Mouse (Mus musculus): ENCODE measurements around the gene Ccdc138.

The Ccdc138 gene

DNA sequence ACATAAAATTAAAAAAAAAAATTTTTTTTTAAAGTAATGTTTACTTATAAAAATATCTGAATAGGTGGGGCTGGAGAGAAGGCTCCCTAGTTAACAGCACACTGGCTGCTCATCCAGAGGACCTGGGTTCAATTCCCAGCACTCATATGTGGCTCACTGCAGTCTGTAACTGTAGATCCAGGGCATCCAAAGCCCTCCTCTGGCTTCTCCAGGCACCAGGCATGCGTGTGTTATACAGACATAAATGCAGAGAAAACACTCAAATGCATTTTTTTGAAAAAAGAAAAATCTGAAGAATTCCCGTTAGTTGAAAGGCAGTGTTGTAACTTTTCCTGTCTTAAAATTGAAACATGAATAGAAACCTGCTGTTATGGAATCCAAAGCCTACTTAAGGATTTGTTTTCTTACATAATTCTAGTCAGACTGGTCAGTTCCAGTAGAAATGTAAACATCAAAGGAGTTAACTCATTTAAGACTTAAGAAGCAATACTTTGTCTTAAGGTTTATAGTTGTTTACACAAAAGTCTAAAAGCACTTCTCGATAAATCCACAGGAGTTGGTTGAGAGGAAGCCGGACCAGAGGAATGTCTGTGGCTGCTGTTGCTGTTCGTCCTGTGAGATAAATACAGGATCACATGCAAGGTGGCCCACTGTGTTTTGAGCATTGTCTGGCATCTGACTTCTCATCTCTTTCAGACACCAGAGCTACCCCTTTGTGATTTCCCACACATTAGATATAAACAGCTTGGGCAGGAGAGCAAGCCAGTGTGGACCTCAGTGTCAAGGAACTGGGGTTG lies 87.9 kb downstream of the Ccdc138 start:
- DNase-seq: no peak

DNA sequence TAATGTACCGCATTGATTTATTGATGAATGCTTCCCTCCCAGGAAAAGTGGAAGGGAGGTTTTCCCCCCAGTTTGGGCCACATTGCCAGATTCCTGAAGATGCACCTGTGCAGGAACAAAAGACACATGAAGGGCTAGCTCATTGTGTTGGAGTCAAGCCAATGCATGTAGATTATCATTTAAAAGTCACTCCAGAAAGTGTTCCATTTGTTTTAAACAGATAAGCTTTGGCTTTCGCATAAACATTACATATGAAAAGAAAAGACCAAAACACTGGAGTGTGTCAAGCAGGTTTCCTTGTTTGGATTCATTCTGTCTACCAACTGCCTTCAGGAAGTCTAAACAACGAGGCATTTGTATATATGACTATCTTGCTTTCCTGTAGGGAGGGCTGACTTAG lies 96.7 kb downstream of the Ccdc138 start:
- DNase-seq: no peak

DNA sequence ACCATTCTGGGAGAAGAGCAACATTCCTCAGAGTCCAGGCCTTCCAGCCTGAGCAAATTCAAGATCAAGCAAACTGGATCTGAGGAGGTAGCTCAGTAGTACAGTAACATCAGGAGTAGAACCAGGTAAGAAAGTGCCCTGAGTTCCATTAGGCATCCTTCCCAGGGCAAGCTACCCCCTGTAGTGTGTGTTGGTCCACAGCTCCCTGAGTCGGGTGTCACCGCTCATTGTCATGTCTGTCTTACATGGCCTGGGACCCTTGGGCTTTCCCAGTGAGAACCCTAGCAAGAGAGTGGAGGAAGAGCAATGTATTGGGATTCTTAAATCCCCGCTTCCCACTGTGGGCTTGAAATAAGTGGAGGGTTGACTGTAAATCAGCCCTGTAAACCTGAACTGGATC lies 97.4 kb downstream of the Ccdc138 start:
- no peak for DNase-seq

DNA sequence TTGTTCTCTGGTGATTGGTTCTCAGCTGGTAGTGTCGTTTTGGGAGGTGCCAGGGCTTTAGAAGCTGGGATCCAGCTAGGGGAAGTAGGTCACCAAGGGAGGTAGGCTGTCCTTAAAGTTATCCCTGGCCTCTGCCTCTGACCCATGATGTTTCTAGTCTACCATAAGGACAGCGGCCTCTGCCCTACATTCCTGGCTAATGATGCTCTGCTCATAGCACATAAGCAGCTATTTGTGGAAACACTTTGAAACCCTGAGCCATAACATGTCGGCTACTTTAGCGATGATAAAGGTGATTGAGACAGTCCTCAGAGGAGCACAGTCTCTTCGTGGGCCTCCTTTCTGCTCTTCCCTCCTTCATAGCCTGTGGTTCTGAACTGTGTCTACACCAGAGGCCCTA lies 98.1 kb downstream of the Ccdc138 start:
- no peak for DNase-seq

DNA sequence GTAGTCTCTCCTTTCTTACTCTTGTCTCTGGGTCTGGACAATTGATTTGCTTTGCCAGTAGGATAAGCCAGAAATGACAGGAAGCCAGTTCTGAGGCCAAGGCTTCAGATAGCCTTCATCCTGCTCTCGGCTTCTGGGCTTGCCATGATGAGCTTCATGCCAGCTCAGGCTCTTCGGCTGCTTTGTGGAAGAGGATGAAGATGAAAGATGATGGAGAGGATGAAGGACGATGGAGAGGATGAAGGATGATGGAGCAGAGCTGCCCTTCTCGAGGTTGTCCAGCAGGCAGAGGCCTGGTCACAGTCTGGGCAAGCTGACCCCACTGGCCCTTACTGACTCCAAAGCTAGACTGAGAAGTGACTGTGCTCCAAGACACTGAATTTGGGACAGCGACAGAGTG lies 102.4 kb downstream of the Ccdc138 start:
- DNase-seq: no peak

DNA sequence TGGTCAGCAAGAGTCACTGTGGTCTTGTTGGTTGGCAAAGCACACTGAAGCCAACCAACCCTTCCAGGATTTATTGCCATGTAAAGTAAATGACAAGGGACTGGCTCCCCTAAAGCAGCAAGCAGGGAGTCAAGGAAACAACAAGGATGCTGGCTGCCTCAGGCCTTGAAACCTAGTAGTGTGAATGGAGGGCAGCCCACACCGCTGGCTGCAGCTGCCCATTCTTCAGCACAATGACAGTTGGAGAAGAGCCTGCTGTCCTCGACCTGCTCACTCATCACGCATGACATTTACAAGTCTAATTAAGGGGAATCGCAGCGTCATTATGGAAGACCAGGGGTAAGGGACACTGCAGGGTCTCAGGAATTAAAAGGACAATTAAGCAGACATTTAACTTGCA lies 103.2 kb downstream of the Ccdc138 start:
- no peak for DNase-seq

DNA sequence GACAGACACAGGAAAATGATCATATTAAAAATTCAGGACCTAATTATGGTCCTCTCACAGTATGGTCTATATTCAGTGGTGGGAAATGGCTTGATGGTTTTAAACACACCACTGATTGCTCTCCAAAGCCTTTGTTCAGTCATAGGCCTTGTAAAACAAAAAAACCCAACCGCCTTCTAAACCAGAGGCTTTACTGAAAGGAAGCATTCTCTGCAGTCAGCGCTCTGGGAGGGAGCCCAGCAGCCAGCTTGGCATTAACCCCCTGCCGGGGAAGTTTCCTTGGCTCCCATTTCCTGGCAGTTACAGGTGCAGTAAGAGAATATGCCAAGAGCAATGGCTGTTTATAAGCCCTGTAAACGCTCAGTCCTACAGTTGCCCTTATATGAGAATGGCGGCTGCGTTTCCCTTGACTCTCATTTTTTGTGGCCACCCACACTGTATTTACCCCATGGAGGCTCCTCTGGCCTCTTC lies 103.7 kb downstream of the Ccdc138 start:
- no peak for DNase-seq

DNA sequence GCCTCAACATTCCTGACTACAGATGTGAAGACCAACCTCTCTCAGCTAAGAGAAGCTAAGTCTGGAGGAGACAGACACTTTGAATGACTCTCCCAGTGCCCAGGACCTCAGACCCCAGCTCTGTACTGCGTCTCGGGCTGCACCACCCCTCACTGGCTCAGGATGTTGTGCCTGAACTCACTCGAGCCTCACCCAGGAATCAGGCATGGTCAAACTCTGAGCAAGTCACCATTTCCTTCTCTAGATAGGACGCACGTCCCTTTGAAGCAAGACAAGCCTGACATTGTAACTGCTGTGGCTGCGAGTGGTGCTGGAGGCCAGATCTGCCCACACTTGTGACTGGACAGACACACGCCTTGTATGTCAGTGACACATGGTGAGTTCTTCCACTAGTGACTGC lies 104.2 kb downstream of the Ccdc138 start:
- no peak for DNase-seq

DNA sequence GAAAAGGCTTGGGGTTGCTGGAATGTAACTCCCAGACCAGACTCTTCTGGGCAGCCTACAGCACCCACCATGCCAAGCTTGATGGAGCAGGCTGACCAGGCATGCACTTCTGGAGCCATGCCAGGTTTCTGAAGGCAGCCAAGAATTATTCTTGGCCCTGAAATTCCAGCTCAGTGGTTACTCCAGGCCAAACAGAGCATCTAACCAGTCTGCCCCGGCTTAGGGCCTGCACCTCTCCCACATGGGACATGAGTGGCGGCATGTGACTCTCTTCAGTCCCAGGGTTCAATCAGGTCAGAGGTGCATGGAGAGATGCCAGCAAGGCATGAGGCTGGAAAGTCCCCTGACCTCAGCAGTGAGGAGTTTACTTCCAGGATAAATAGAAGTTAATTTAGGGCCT lies 107.0 kb downstream of the Ccdc138 start:
- DNase-seq: peak; percentile 1

DNA sequence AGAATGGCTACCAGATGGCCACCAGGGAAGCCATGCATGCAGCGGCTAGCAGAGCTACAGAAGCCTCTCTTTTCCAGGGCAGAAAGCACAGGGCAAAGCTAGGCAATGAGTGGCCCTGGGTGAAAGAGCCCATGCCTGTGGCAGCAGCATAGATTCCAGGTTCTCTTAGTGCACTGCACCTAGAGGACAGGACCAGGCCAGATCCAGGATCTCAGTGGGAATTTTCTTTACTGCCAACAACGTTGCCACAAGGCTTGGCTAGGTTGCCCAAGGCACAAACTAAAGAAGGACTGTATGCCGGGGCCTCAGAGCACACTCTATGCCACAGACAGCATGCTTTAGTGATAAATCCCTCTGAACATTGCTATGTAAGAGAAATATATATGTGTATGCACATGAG lies 108.6 kb downstream of the Ccdc138 start:
- DNase-seq: no peak

DNA sequence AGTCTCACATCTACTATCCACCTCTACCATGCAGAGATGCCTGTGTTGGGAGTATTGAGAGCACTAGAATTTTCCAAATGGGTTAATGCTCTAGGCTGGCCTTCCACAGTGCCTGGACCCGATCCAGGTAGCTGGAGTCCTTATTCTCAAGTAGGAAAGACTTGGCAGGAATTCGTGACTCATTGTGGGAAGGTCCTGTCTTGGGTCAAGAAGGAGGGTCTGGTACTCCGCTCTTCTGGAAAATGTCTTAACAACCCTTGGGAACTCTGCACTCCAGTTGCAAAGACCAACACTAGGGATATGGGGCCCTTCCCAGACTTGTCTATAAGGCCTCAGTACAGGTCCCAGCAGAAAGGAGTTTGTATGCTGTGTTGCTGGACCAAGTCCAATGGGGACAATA lies 111.1 kb downstream of the Ccdc138 start:
- no peak for DNase-seq

DNA sequence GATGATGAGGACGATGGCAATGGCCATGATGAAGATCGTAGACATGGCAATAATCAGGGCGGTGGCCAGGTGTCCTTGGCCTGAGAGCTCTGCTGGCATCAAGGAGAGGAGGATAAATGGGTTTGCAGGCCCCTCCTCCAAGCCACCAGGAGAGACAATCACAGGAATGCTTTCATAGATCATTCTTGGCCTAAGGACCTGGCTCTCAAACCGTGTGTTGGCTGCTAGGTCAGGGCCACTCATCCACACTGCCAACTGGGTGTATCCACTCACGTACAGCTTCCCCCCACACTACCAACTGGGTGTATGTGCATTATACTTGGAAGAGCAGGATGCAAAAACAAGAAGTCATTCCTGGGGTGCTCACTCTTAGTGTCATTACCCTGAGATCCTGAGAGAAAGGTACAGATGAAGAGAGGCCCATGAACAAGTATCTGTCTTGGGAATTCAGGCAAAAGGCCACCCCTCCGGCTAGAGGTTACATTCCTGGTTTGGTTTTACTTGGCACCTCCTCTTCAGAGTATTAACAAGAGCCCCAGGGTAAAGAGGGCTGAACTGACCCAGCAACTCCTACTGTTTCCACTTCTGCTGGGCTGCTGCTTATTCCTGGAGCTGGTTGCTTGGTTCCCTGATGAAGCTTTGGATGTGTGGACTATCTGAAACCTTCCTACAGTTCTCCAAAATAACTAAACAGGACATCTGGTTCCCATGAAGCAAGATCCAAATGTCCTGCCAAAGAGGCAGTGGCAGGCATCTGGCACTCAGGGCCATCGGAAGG lies 112.9 kb downstream of the Ccdc138 start:
- no peak for DNase-seq

DNA sequence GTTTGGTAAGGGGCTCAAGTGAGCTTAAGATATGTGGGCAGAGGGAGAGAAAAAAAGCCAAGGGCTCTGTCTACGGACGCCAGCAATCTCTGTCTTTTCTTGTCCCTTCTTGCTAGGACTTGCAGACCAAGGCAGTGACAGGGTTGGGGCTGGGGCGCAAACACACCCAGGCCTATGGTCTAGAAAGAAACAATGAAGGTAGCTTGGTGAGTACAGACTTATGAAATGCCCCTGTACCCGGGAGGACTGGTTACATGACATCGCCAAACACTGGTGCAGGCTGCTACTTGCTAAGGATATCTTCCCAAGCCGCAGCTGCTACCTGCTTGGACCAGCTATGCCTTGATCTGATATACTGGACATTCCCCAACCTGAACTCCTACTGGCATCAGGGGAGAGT lies 116.9 kb downstream of the Ccdc138 start:
- DNase-seq: no peak

DNA sequence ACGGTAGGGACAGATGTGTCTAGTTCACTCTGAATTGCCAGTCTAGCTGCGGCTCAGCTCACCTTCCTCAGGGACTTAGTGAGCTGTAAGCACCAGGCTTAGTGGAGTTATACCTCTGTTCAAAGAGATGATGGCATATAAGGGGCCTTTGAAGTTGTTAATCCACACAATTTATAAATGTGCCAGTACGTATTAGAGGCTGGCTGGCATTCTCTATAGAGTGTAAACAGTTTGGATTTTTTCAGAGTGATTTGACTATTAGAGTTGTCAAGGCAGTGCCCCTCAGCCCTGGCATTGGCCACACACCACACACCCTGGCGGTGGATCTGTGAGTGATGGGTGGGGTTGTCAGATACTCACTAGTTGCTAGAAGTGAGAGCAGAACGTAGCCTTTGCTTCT lies 118.8 kb downstream of the Ccdc138 start:
- DNase-seq: no peak

DNA sequence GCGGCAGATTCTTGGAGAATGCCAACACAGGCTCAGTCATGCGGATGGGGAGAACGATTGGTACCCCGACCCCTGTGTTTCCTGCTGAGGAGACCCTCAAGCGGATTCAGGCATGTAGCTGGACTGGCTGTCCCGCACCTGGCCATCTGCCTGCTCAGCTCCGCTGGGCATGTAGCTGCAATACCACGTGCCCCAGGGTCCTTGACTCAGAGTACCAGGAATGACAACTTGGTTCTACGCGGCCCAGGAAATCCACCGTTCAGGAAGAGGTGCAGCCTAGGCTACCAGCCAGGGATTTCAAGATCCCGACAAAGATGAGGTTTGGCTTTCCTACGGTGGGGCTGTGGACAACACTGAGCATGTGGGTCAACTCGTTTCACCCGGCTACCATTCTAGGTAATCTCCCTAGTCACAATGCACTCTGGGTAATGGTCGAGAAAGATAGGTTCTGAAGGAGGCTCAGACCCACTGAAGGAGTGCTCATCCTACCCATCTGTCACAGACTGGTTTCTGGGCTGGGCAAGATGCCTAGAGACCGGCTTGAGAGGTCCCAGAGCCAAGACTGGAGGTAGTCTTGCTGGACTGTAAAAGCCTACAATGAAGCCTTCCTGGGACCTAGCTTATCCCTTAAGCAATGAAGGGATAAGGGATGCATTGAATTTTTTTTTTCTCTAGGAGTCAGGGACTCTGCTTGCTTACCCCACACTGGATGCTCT lies 120.9 kb downstream of the Ccdc138 start:
- no peak for DNase-seq

DNA sequence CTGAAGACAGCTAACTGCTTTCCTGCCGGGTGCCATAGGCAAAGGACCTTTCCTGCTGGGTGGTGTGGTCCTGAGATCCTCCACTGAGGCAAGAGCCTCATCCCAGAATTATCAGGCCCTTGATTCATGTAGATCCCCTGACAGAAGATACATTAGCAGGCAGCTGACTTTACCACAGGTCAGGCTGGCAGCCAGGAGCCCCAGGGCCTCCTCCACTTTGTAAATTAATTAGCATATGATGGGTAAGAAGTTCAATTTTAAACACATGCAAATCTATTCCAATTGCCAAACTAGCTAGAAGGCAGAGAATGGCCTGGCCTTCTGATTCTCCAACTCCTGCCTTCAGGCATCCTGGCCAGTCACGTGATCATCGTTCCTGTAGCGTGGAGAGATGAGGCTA lies 121.5 kb downstream of the Ccdc138 start:
- no peak for DNase-seq

DNA sequence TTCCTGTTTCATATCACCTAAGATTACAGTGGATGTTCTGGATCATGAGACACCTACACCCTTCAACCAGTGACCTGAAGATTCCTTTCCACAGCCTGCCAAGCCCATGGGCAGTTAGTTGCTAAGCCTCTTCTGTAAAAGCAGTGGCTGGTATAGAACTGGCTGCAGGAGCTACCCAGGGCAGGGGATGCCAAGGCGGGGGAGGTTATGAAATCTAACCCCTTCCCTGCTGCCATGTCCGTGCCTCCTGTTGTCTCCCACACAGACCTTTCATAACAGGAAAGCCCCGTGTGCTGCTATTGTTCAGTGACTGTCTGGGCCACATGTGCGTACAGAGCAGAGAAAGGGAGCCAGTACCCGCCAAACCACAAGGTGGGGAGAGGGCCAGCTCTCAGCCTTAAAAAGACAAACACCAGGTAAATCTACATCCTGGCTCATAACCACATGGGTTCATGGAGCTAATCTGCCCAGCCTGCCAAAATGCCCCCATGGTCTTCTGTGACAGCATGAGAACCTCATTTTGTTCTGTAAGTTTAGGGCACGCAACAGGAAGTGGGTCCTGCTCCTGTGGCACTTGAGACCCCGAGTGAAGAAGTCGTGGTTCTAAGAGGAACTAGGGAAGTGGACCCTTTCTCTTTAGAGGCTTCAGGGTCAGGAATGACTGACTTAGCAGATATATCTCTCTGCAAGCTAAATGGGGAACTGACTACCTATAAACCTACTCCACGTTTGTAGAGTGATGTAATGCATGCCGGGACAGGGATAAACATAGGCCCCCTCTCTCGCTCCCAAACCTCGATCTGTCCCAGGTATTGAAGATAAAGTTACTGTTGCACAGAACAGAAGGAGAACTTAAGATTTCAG lies 127.3 kb downstream of the Ccdc138 start:
- peak; percentile 5 for DNase-seq
